Mouse (Mus musculus): ENCODE results near the gene Rheb. TPM values are rescaled to one million over a fixed set of nuclear protein-coding genes. Genes with fewer than 3 reads are reported as not detected.
A peak's percentile ranks its signal among the peaks of the same experiment; 100 is the strongest.

Gene Rheb
- total and polyA plus RNA-seq, 3 experiments: 29.1 to 87.4 (median 76.9) TPM

GRCm38 (mm10) chr5:24798639-24799038, 43.8 kb downstream of the Rheb start:
- TF ChIP-seq POLR2A (IDR thresholded peaks at IDR 0.05; ENCODE audit: insufficient read depth, low read depth, low read length) (no peak), CTCF (IDR thresholded peaks at IDR 0.05) (no peak), EP300 (IDR thresholded peaks at IDR 0.05; ENCODE audit: insufficient read depth, low read depth, low read length) (no peak)
- Histone ChIP-seq H3K27ac (no peak overlapping the region), H3K79me2 (replicated peaks; ENCODE audit: control insufficient read depth, insufficient read depth, low read length) (no peaks in the 10 kb centered on the region), H3K4me1 (ENCODE audit: control insufficient read depth, insufficient read depth, low read length) (no peaks in the 10 kb centered on the region), H3K9ac (ENCODE audit: low read depth, low read length) (no peak overlapping the region), H3K4me3 (no peak overlapping the region), H3K36me3 (ENCODE audit: control insufficient read depth, insufficient read depth, low read length) (no peaks in the 10 kb centered on the region), H3K27me3 (ENCODE audit: control insufficient read depth, insufficient read depth, low read length) (no peaks in the 10 kb centered on the region)
- intact Hi-C loops (cut with DNase I): no loop called here
- 34% methylated on average over 10 of the region's 10 CpGs for WGBS
- DNase-seq: no peak

GRCm38 (mm10) chr5:24797858-24798257, 44.6 kb downstream of the Rheb start:
- no peaks in the 10 kb centered on the region for H3K27me3 ChIP-seq (ENCODE audit: control insufficient read depth, insufficient read depth, low read length)
- intact Hi-C loops (cut with DNase I): no loop called here
- no peak for TF ChIP-seq POLR2A (IDR thresholded peaks at IDR 0.05; ENCODE audit: insufficient read depth, low read depth, low read length)
- TF ChIP-seq EP300 (IDR thresholded peaks at IDR 0.05; ENCODE audit: insufficient read depth, low read depth, low read length): no peak
- TF ChIP-seq CTCF (IDR thresholded peaks at IDR 0.05): no peak
- 50% methylated on average over 7 of the region's 7 CpGs for WGBS
- no peaks in the 10 kb centered on the region for H3K4me1 ChIP-seq (ENCODE audit: control insufficient read depth, insufficient read depth, low read length)
- no peak overlapping the region for H3K9ac ChIP-seq (ENCODE audit: low read depth, low read length)
- DNase-seq: no peak
- no peaks in the 10 kb centered on the region for H3K79me2 ChIP-seq (replicated peaks; ENCODE audit: control insufficient read depth, insufficient read depth, low read length)
- no peak overlapping the region for H3K27ac ChIP-seq
- no peaks in the 10 kb centered on the region for H3K36me3 ChIP-seq (ENCODE audit: control insufficient read depth, insufficient read depth, low read length)
- no peak overlapping the region for H3K4me3 ChIP-seq

GRCm38 (mm10) chr5:24792961-24793360, 49.5 kb downstream of the Rheb start:
- DNase-seq: no peak
- no peaks in the 10 kb centered on the region for H3K79me2 ChIP-seq (replicated peaks; ENCODE audit: control insufficient read depth, insufficient read depth, low read length)

GRCm38 (mm10) chr5:24782957-24783356, 59.5 kb downstream of the Rheb start:
- Histone ChIP-seq H3K27ac (no peak overlapping the region), H3K79me2 (replicated peaks; ENCODE audit: control insufficient read depth, insufficient read depth, low read length) (no peaks in the 10 kb centered on the region), H3K4me3 (no peak overlapping the region), H3K36me3 (ENCODE audit: control insufficient read depth, insufficient read depth, low read length) (no peaks in the 10 kb centered on the region), H3K9ac (ENCODE audit: low read depth, low read length) (no peak overlapping the region), H3K4me1 (ENCODE audit: control insufficient read depth, insufficient read depth, low read length) (peaks cover 1% of the 10 kb centered on the region; the same call in 1 of the 2 replicates), H3K27me3 (ENCODE audit: control insufficient read depth, insufficient read depth, low read length) (no peaks in the 10 kb centered on the region)
- intact Hi-C loops (cut with DNase I): no loop called here
- TF ChIP-seq POLR2A (IDR thresholded peaks at IDR 0.05; ENCODE audit: insufficient read depth, low read depth, low read length) (no peak), EP300 (IDR thresholded peaks at IDR 0.05; ENCODE audit: insufficient read depth, low read depth, low read length) (no peak), CTCF (IDR thresholded peaks at IDR 0.05) (no peak)
- WGBS: 86% methylated on average over 4 of the region's 4 CpGs
- DNase-seq: no peak

More at GRCm38 (mm10) chr5:24792961-24793360, 49.5 kb downstream of the Rheb start:
- intact Hi-C loops (cut with DNase I): no loop called here
- Histone ChIP-seq H3K27ac (no peak overlapping the region), H3K4me1 (ENCODE audit: control insufficient read depth, insufficient read depth, low read length) (no peaks in the 10 kb centered on the region), H3K36me3 (ENCODE audit: control insufficient read depth, insufficient read depth, low read length) (no peaks in the 10 kb centered on the region), H3K27me3 (ENCODE audit: control insufficient read depth, insufficient read depth, low read length) (no peaks in the 10 kb centered on the region), H3K4me3 (no peak overlapping the region), H3K9ac (ENCODE audit: low read depth, low read length) (no peak overlapping the region)
- TF ChIP-seq EP300 (IDR thresholded peaks at IDR 0.05; ENCODE audit: insufficient read depth, low read depth, low read length): no peak
- TF ChIP-seq CTCF (IDR thresholded peaks at IDR 0.05): no peak
- no peak for TF ChIP-seq POLR2A (IDR thresholded peaks at IDR 0.05; ENCODE audit: insufficient read depth, low read depth, low read length)
- WGBS: 70% methylated on average over 7 of the region's 7 CpGs

- no peak overlapping the region for H3K27ac ChIP-seq
- H3K36me3 ChIP-seq (ENCODE audit: control insufficient read depth, insufficient read depth, low read length): no peaks in the 10 kb centered on the region
- intact Hi-C loops (cut with DNase I): loop anchor here (2.0 kb wide), 1 partner anchor 30 kb away; no protein-coding TSS in a partner anchor
- no peak for DNase-seq
- no peaks in the 10 kb centered on the region for H3K79me2 ChIP-seq (replicated peaks; ENCODE audit: control insufficient read depth, insufficient read depth, low read length)
- WGBS: 22% methylated on average over 5 of the region's 5 CpGs
- no peaks in the 10 kb centered on the region for H3K27me3 ChIP-seq (ENCODE audit: control insufficient read depth, insufficient read depth, low read length)
- TF ChIP-seq CTCF (IDR thresholded peaks at IDR 0.05) (no peak), POLR2A (IDR thresholded peaks at IDR 0.05; ENCODE audit: insufficient read depth, low read depth, low read length) (no peak), EP300 (IDR thresholded peaks at IDR 0.05; ENCODE audit: insufficient read depth, low read depth, low read length) (no peak)
- H3K4me3 ChIP-seq: no peak overlapping the region
- H3K4me1 ChIP-seq (ENCODE audit: control insufficient read depth, insufficient read depth, low read length): peaks cover 1% of the 10 kb centered on the region; the same call in 1 of the 2 replicates
- no peak overlapping the region for H3K9ac ChIP-seq (ENCODE audit: low read depth, low read length)
These were observed 61.4 kb downstream of the Rheb start for GRCm38 (mm10) chr5:24781048-24781447.

- H3K36me3 ChIP-seq (ENCODE audit: control insufficient read depth, insufficient read depth, low read length): no peaks in the 10 kb centered on the region
- WGBS: 46% methylated on average over 15 of the region's 15 CpGs
- no peaks in the 10 kb centered on the region for H3K27me3 ChIP-seq (ENCODE audit: control insufficient read depth, insufficient read depth, low read length)
- TF ChIP-seq CTCF (IDR thresholded peaks at IDR 0.05) (peak; percentile 90), POLR2A (IDR thresholded peaks at IDR 0.05; ENCODE audit: insufficient read depth, low read depth, low read length) (no peak)
- H3K27ac ChIP-seq: no peak overlapping the region
- intact Hi-C loops (cut with DNase I): loop anchor here (1.0 to 2.0 kb wide), 2 partner anchors 29 to 106 kb away; no protein-coding TSS in a partner anchor
- H3K4me1 ChIP-seq (ENCODE audit: control insufficient read depth, insufficient read depth, low read length): peaks cover 1% of the 10 kb centered on the region; the same call in 1 of the 2 replicates
- H3K9ac ChIP-seq (ENCODE audit: low read depth, low read length): no peak overlapping the region
- H3K4me3 ChIP-seq: no peak overlapping the region
- no peaks in the 10 kb centered on the region for H3K79me2 ChIP-seq (replicated peaks; ENCODE audit: control insufficient read depth, insufficient read depth, low read length)
- DNase-seq: peak in 1 of 2 experiments; percentile 32
These were observed 62.4 kb downstream of the Rheb start for GRCm38 (mm10) chr5:24779881-24780512.
